Mouse (Mus musculus) spleen, adult 18-20 months (tissue): ENCODE results near the gene Plk3.

Source experiments
- DNase-seq, 2 experiments: peaks; one replicate each; pipeline ENCODE4 v3.0.0; 2022; ENCODE audit warnings: mixed read lengths in 2 of 2

Plk3 gene

DNA sequence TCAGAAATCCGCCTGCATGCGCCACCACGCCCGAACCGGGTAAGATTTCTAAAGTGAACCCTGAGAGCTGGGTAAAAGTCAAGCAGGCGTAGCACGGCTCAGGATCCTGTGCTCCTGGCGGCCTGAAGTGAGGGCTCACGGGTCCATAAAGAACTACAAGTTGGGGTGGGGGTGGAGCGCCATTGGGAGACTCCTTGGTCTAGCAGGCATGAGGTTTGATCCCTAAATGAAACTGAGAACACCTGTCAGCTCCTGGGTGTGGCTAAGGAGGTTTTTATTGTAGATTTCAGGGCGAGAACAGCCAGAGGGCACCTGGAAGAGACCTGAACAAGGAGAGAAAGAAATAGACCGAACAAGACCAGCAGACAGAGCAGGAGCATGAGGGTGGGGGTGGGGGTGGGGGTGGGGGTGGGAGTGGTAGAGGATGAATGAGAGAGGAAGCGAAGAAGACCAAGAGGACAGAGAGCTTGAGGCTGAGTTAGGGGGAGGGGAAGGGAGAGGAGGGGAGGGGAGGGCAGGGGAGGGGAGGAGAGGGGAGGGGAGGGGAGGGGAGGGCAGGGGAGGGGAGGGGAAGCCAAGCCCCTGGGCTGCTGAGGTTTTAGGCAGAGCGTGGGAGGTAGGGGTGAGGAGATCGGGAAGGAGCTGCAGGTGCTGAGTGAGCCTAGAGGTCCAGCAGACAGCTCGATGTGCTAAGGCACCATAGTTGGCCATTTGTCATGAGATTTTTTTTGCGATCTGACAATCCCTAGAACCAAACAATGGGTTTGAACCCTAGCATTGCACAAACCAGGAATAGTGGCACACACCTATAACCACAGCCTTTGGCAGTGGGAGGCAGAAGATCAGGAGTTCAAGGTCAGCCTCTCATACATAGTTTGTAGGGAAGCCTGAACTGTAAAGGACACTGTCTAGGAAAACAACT is 4.8 kb upstream of the Plk3 start:
- no peak for DNase-seq

DNA sequence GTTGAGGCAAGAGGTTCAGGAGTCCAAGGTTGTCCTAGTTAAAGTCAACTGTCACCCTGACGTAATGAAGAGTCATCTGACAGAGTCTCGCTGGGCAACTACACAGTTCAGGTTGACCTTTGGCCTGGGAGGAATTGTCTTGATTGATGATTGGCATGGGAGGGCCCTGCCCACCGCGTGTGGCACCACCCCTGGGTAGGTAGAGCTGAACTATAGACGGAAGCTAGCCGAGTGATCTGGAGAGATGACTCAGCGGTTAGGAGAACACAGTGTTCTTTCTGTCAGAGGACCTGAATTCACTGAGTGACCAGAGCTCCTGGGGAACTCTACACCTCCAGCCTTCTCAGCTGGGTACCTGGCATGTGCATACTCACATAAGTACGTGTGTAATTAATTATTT is 2.3 kb upstream of the Plk3 start:
- DNase-seq, result no peak

DNA sequence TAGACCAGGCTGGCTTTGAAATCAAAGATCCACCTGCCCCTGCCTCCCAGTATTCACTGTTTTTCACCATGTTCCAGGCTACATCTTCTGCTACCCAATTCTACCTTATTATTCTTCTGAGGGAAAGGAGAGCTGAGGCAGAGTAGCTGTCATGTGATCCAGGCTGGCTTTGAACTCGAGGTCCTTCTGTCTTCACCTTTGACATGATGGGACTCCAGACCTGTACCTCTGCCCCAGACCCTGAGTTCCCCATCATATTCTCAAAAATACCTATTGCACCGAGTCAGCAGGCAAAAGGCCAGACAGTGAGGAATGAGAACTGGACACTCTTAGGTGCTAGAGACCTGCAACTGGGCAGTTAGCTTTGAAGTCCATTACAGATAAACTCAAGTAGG is 835 bp upstream of the Plk3 start:
- no peak for DNase-seq

DNA sequence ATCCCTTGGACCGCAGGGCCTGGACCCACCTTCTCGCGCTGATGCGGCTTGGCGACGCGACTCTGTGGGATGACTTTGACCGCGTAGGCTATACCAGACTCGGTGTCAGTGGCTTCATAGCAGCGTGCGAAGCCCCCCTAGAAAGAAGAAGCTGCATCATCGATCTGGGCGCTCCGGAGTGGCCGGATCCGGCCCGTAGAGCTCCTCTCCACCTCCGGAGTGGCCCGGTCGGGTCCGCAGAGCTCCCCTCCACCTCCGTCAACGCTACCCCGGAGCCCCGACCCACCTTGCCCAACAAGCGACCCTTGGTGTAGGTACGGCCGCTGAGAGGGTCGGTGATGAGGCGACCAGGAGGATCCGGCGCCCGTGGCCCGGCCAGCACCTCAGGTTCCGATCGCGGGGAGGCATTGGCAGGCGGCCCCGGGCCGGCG is 382 bp downstream of the Plk3 start:
- no peak for DNase-seq

DNA sequence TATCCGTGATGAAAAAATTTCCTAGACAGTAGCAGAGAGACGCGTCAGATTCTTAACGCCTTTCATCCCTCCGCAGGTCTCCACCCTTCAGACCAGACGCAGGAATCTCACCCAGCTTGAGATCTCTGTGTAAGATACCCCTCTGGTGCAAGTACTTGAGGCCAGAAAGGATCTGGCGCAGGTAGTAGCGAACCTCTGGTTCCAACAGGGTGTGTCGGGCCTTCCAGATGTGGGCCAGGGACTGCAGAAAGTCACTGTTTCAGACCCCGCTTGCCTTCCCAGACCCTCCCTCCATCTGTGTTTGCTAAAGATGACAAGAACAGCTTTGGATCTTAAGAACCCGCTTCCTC is 994 bp downstream of the Plk3 start:
- DNase-seq, result no peak

DNA sequence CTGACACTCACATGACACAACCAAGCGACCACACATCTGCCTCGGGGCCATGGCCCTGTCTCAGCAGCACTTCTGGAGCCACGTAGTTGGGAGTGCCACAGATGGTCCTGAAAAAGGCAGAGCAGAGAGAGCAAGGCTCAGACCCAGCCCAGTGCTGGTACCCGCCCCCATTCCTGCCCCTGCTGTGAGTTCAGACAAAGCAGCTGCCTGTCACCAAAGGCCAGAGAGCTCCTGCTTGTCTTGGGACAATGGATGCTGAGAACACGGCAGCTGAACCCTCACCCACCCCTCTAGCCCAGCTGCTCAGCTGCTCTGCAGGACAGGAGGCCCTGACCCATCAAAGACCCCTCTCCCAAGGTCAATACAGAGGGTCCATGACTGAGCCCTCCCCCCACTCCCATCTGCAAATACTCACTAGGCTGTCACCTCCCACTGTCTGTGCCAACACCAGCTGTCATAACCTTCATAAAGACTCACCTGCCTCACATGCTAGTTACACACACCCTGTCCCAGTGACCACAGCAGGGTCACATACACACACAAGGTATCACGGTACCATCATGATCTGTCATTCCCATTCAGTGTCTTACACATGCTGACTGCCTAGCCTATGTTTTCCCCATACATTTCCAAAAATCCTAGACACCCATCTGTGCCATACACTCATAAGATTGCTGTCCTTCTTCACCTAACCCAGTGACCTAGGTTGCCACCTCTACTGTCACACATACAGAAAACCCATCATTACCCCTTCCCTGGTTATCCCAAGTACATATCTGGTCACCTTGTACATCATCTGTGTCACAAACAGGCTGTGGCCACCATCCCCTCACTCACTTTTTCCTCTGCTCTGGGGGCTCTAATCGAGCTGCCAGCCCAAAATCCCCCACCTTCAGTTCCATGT is 1.6 kb downstream of the Plk3 start:
- DNase-seq, result no peak

DNA sequence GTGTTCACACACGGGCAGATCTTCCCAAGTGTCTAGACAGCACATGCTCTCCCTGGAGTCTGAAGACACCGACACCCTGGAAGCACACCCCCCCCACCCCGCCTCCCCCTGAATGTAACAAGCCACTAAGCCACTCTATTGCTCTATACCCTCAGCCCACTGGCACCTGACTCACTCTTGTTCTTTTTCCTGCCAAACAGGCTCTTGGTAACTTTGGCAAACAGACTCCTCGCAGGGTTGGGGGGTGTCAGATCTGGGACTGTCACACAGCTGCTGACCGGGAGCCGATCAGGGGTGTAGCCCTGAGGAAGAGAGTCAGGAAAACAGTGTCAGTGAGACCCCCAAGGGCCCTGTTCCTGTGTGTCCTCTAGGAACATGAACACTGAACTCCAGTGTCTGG is 2.6 kb downstream of the Plk3 start:
- DNase-seq, result no peak

DNA sequence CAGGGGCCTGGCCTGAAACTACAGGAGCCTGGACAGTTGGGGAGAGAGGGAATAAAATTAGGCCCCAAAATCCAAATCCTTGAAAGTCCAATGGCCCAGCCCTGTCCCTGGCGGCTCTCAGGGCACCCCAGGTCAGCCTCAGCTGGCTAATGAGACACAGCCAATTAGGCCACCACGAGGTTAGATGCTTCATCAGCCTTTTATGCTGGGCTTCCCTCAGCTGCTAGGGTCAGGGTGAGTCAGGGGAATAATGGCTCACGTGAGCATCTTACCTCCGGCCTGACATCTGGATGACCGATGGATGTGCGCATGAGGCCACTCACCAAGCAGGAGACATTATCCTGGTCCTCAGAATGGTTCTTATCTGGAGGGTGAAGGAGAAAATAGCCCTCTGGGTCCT is 3.0 kb downstream of the Plk3 start:
- DNase-seq, result no peak

DNA sequence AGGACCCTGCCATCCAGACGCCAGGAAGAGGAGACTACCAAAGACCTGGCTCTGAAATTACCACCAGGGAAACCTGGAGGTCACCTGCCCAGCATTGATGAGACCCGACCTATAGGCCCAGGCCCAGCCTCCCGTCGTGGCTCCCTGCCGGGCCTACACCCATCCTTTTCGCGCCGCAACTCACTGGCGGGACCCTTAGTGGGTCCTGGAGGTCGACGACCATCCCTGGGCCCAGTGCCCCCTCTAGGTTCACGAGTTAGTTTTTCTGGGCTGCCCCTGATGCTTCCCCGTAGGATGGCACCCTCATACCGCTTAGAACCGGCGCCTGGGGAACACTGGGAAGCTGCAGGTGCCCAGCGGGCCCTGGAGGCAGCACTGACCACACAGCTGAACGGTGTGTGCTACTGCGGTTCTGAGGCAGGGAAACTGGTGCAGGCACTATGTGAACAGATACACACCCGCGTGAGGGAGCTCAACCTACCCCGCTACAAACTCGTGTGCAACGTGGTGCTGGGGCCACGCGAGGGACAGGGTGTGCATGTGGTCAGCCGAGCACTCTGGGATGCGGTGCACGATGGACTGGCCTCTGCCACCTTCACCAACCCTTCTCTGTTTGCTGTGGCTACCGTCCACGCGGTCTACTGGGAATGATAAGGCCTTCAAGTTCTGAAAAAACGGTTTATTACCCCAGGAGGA is 5.6 kb downstream of the Plk3 start:
- no peak for DNase-seq

DNA sequence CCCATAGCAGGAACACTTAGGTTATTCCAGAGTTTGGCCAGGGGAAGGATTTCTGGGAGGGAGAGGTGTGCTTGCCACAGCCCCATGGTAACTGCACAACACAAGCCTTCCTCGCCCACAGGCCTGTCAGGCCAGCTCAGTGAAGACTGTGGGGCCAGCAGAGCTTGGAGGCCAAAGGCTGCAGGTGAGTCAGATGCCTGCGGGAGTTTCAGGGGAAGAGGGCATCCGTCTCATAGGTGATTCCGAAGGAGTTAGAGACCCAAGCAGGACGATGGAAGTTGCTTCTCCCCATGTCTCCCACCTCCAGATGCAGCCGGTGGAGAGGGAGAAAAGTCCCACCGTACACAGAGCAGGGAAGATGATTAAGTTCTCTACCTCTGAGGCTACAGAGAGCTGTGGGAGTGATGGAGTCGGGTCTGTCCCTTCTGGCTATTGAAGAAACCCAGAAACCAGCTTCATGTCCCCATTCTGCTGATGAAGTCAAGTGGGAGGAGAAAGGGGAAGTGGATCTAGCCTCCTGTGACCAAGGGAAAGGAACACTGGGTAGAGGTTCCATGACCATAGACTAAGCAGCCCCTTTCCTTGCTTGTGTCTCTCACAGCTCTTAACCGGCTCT is 7.0 kb downstream of the Plk3 start, which contains the start of gene Tctex1d4:
Gene Tctex1d4 (plus strand): TSS at position 120 of the 616 bp plus-strand sequence.
- DNase-seq, result no peak

DNA sequence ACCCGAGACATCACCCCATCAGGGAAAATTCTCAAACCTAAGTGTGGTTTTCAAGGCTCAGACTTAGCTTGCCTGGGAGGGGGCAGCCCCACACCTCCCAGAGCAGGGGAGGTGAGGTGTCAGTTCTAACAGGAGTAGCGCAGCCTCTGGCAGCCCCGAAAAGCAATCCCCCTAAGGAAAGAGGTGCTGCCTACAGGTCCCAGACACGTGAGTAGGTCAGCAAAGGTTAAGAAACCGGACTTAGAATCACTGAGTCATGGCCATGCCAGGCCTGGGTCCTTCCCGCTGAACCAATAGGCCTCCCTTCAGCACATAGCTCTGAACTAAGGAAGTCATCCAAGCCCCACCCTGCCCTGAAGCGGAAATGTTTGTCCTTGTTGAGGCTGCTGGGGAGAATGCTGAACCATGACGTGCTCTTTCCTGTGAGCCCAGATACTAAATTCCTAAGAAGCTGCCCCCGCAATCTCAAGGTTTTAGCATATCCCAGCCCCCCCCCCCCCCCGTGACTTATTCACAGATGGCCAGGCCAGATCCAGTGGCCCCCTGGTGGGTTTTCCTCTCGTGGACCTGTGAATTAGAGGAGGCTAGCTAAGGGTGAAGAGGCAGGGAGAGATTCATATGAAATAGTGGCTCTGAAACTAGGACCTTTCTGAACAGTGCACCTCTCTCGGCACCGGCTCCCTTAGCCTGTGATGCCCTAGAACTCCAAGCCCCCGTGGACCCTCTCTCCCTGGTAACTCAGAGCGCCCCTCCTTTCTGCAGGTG is 7.7 kb downstream of the Plk3 start:
- DNase-seq, result peak; percentile 58 to 63

DNA sequence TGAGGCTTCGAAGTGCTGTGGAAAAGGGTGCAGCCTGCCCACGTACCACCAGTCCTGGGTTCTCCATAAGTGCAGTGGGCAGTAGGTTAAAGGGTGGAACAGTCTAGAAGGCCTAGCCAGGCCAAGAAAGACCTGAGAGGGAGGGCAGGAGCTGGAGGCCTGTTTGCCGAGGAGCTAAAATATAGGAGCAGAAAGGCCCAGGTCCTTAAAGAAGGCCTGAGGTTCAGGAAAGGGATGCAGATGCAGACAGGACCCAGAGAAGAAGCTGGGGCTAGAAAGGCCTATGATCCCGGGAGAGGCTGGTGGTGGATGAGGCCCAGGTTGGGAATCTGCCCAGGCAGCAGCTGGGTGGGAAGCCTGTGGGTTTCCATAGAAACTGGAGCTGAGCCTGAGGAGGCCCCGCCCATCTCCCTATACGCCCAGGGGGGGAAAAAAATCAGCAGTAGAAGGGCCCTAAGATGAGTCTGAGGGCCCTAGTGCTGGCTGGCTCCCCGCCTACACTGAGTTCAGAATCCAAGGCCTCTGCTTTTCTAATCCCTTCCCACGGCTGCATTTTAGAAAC is 8.3 kb downstream of the Plk3 start, which contains the start of gene Btbd19:
Gene Btbd19 (minus strand): TSS at position 378 of the 562 bp plus-strand sequence.
- peak in 1 of 2 experiments; percentile 37 for DNase-seq

DNA sequence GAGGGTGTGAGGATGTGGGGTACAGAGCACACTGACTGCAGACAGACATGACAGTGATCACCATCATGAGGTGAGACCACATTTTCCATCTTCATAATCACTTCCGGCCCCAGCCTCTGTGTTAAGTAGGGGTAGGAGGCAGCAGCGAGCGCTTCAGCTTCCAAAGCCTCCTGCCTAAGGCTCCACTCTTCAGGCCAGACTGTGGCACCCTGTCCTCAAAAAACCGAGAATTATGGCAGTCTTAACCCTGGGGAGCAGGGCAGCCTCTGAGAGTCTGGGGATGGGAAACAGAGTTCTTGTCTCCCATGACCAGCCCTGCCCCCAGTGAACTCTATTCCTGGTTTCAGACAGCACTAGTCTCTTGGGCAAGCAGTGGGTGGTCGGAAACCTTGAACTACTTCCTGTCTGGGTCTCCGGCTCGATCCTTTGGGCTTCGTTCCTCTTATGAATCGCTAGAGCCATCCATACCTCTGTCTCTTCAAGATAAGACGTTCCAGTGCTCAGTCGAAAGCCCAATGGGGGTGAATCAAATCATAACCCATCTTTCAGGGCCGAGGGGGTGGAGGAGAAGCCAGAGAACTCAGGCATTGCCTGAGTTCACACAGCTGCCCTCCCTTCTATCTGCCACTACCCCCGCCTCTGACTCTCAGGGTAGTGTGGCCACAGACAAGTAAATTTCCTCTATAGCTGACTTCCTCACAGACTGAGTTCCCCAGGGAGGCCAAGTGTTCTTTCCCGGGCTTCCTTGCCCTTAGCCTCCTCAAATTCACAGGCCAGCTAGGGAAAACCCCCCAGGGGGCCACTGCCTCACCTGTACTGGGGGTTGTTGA is 9.0 kb downstream of the Plk3 start:
- peak; percentile 63 to 64 for DNase-seq

DNA sequence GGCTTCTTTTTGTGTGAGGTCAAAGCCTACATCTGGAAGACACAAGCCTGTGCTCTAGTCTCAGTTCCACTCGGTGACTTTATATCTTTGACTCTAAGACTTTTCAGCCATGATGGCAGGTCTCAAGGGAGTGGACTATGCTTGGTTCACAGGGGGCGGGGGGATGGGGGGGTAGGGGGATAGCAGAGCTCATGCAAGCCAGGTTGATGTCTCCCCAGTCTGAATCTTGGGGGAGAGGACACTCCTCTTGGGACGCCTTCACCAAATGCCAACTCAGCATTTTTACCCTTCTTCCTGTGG is 9.6 kb downstream of the Plk3 start:
- no peak for DNase-seq

DNA sequence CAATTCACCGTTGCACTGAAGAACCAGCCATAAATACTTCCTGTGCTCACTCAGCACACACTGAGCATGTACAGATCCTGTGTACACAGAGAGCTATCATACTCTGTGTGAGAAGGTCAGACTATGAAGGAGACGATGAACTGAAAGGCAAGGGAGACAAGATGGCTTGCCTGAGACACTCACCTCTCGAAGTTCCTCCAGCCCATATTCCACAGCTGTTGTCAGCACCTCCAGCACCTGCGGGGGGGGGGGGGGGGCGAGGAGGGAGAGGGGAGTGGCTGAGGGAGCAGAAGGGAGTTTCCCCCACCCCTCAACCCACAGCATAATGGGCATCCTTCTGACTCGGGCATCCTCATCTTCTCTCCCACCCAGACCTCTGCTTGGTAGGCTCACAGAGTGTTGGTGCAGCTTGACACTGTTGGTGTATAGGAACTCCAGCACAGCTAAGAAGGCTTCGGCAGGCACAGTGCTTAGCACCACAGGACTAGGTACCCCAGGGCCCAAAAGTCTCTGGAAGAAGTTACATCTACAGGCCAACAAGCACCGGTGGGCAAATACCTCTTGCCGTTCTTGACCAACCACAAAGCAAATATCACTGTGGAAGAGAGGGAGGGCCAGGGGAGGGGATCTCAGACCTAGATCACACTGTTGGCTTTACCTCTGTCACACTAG is 10.1 kb downstream of the Plk3 start:
- DNase-seq, result no peak

DNA sequence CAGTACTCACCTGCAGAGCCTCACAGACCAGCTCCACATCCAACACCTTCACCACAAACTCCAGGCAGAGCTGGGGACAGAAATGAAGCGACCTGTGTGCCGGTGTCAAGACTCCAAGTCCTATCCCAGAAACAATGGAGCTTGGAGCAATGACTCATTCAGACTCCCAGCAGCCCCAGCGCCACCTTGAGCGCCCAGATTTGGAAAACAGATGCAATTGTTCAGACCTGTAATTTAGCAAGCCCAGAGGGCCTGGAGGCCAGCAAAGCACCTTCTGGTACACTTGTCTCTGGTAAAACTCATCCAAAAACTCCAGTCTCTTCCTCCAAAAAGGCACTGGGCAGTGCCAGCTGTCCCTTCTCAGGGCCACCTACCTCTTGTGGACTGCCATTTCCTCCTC is 11.6 kb downstream of the Plk3 start:
- no peak for DNase-seq

DNA sequence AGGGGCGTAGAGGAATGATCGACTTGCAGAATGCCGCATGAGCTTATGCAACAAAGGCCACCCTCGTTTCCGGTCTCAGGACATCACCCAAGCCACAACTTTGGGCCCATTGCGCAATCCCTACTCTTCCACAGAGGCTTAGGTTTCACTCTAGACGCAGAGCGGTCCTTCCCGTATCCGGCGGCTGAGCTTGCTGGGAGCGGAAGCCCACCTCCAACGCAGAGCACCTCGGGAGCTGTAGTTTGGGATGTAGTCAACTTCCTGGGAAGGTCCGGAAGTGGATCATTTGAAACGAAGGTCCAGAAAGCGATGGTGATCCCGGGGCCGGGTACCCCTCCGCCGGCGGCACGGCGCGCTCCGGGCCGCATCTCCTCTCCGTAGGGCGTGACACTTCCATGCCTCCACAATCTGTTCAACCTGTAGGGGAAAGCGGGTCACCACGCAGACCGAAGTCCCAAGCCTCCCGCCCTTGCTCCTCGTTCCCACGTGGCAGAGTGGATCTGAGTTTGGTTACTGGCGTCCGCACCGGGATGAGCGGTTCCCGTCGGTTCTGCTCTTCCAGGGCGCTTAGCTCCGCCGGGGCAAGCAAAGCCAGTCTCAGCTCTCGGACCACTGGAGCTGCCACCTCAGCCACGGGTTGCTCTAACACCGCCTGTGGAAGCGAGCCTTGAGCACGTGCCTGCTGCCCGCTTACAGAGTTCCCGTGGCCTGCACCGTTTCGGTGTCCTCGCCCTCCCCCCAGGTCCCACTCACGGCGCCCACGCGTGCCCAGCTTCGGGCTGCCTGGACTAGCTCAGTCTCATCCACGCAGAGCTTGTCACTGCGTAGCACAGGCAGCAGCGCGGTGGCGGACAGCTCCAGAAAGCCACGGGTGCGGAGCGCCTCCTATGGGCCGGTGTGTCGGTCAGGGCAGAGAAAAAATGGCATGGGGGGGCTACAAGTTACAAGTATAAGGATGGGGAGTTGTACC is 13.0 kb downstream of the Plk3 start:
- DNase-seq, result peak; percentile 80 to 90

DNA sequence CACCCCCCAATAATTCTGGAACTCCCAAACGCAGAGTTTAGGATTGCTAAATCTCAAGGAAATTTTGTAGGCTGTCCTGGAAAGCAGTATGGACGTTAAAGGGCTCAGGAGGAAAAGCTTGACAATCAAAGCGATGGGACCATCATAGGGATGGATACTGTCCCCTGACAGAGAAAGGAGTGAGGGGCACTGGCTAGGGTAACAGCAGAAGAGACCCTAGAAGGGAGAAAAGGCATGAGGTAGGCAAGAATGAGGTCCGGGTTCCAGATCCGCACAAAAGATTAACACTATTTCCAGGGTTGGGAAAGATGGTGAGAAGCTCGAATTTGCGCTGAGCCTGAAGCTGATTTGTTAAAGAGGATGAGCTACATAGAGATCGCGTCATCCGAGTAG is 13.7 kb downstream of the Plk3 start:
- no peak for DNase-seq

DNA sequence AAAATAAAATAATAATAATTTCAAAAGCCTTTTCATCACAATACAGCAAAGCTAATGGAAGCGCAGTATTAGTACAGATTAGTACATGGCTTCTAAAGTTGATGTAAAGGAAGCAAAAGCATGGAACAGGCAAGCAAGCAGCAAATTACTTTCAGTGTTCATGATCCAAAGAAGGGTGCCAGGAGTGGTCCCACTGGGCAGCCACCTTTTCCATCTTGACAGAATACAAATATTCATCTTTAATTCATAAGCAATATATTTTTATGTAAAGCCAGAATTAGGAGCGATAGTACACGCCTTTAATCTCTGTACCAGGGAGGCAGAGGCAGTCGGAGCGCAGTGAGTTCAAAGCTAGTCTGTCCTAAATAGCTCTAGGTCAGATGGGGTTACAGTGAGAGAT is 14.1 kb downstream of the Plk3 start:
- DNase-seq, result no peak
